Mouse (Mus musculus): ENCODE measurements around the gene Gm38392. TPM values are rescaled to one million over a fixed set of nuclear protein-coding genes. Genes with fewer than 3 reads are reported as not detected.

Gm38392 gene
- polyA plus RNA-seq, 1 experiment from 2014 or later, result 1.0 TPM

DNA sequence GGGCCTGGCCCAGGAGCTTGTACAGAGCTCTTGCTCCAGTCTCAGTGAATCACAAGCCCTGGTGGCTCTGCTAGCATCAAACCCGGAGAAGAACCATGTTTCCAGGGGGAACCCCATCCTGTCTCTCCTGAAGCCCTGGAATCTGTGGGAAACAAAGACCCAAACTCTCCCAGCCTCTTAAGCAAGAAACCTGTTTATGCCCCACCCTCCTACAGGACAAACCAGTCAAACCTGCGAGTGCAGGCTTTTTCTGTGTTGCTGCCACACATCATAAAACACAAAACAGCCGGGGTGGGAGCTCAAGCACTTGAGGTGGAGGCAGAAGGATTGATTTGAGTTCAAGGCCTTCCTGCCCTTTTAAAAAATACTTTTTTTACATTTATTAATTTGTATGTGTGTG is 24.7 kb downstream of the Gm38392 start:
- WGBS (ENCODE audit: insufficient replicate concordance), result 50% methylated on average over 3 of the region's 3 CpGs
- Histone ChIP-seq H3K27me3 (ENCODE audit: insufficient read depth, low read length) (0 out of 2 replicates have a peak, but pooled peaks cover 4% of the 10 kb centered on the region), H3K4me3 (ENCODE audit: low read depth, low read length) (no peak overlapping the region), H3K9me3 (ENCODE audit: low read length) (no peaks in the 10 kb centered on the region), H3K4me2 (ENCODE audit: low read depth, low read length) (no peak overlapping the region), H3K4me1 (ENCODE audit: insufficient read depth) (no peaks in the 10 kb centered on the region), H3K9ac (replicated peaks) (no peak overlapping the region), H3K36me3 (replicated peaks; ENCODE audit: insufficient read depth, low read length) (no peaks in the 10 kb centered on the region), H3K27ac (ENCODE audit: low read depth) (no peak overlapping the region)
- TF ChIP-seq CTCF (IDR thresholded peaks at IDR 0.05; ENCODE audit: low read depth) (no peak), EP300 (IDR thresholded peaks at IDR 0.05; ENCODE audit: low read depth) (no peak)
- DNase-seq, result no peak
- ATAC-seq, result no peak

DNA sequence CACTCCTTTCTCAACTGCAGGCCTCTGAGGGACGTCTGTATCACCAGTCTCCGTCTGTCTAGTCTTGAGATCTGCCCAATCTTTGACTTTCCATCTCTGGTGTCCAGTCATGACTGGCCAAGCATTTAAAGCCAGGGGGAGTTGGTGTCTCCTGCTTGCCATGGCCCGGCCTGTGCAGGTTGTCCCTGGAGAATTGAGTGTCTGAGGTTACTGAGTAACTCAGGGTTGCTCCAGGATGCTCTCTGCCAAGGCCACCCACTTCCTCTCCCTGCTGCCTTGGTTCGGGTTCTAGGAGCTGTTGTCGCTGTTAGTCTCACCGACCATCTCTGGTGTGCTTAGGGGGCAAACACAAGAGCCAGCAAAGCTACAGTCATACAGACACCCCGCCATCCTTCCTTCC is 30.6 kb downstream of the Gm38392 start:
- Histone ChIP-seq H3K27ac (ENCODE audit: low read depth) (no peak overlapping the region), H3K4me2 (ENCODE audit: low read depth, low read length) (no peak overlapping the region), H3K9me3 (ENCODE audit: low read length) (no peaks in the 10 kb centered on the region), H3K27me3 (ENCODE audit: insufficient read depth, low read length) (peaks cover 16% of the 10 kb centered on the region; the same call in 1 of the 2 replicates), H3K4me1 (ENCODE audit: insufficient read depth) (peaks cover 5% of the 10 kb centered on the region; the same call in 1 of the 2 replicates), H3K4me3 (ENCODE audit: low read depth, low read length) (no peak overlapping the region), H3K36me3 (replicated peaks; ENCODE audit: insufficient read depth, low read length) (no peaks in the 10 kb centered on the region), H3K9ac (replicated peaks) (no peak overlapping the region)
- DNase-seq (no peak), ATAC-seq (no peak)
- TF ChIP-seq CTCF (IDR thresholded peaks at IDR 0.05; ENCODE audit: low read depth) (no peak), EP300 (IDR thresholded peaks at IDR 0.05; ENCODE audit: low read depth) (no peak)
- 34% methylated on average over 7 of the region's 7 CpGs for WGBS (ENCODE audit: insufficient replicate concordance)

DNA sequence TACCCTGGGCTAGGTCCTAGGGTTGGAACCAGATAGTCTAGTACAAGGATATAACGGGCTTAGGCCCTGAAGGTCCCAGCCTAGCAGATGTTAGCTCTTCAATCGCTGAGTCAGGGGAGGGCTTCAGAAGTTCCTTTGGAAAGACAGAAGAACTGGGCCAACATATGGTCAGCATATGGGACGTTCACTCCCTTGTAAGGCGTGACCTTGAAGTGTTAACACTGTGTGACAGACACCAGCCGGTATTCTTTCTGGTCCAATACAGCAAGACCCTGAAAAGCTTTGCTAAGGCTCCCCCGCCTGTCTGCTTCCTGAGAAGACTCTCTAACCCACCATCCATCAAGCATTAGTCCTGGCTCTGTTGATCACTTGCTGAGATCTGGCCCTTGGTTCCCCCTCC is 31.1 kb downstream of the Gm38392 start:
- H3K4me3 ChIP-seq (ENCODE audit: low read depth, low read length), result no peak overlapping the region
- H3K27ac ChIP-seq (ENCODE audit: low read depth), result no peak overlapping the region
- H3K9ac ChIP-seq (replicated peaks), result no peak overlapping the region
- DNase-seq, result no peak
- H3K36me3 ChIP-seq (replicated peaks; ENCODE audit: insufficient read depth, low read length), result no peaks in the 10 kb centered on the region
- no peak for ATAC-seq
- no peak for TF ChIP-seq CTCF (IDR thresholded peaks at IDR 0.05; ENCODE audit: low read depth)
- TF ChIP-seq EP300 (IDR thresholded peaks at IDR 0.05; ENCODE audit: low read depth), result no peak
- no peaks in the 10 kb centered on the region for H3K9me3 ChIP-seq (ENCODE audit: low read length)
- peaks cover 5% of the 10 kb centered on the region; the same call in 1 of the 2 replicates for H3K4me1 ChIP-seq (ENCODE audit: insufficient read depth)
- WGBS (ENCODE audit: insufficient replicate concordance), result 63% methylated on average over 6 of the region's 6 CpGs
- peaks cover 16% of the 10 kb centered on the region; the same call in 1 of the 2 replicates for H3K27me3 ChIP-seq (ENCODE audit: insufficient read depth, low read length)
- no peak overlapping the region for H3K4me2 ChIP-seq (ENCODE audit: low read depth, low read length)

DNA sequence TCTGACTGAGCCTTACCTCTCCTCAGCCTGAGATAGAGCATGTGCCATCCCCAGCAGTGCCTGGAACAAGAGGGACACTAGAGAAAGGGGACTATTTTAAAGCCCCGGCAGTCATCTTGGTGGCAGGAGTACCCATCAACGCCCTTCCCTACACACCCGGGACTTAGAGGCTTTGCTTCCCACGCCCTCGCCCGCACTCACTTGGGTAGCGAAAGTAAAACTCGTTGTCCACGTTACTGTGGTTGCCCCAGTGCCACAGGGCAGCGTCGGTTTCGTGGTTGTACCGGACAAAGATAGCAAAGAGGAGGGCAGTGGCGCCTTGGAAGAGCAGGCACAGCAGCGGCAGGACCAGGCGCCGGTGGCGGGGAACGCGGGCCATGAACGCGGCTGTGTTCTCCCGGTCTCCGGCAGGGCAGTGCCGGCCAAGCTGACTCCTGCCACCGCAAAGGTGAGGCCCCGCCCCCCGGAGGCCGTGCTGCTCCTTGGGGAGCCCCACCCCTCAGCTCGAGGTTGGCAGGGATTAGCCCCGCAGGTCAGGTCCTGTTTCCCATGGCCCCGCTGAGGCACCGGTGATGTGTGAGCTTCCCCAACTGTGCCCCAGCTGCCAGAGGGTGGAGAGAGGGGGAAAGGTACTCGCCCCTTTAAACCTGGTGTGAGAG is 32.6 kb downstream of the Gm38392 start, which contains the start of gene Rhbg:
TSS of gene Rhbg (minus strand) at position 442 of the 659 bp plus-strand sequence.
- peak within 1 kb of the TSS; percentile 46 for H3K4me3 ChIP-seq (ENCODE audit: low read depth, low read length)
- peak within 1 kb of the TSS; percentile 82 for H3K4me2 ChIP-seq (ENCODE audit: low read depth, low read length)
- H3K9me3 ChIP-seq (ENCODE audit: low read length), result no peaks in the 10 kb centered on the region
- H3K36me3 ChIP-seq (replicated peaks; ENCODE audit: insufficient read depth, low read length), result no peaks in the 10 kb centered on the region
- ATAC-seq (peak; percentile 57; the same call in 1 of the 2 replicates), DNase-seq (peak; percentile 73)
- H3K27me3 ChIP-seq (ENCODE audit: insufficient read depth, low read length), result peaks cover 16% of the 10 kb centered on the region; the same call in 1 of the 2 replicates
- TF ChIP-seq CTCF (IDR thresholded peaks at IDR 0.05; ENCODE audit: low read depth) (no peak), EP300 (IDR thresholded peaks at IDR 0.05; ENCODE audit: low read depth) (no peak)
- H3K27ac ChIP-seq (ENCODE audit: low read depth), result no peak within 1 kb of the TSS
- 2% methylated on average over 34 of the region's 34 CpGs for WGBS (ENCODE audit: insufficient replicate concordance)
- peaks cover 5% of the 10 kb centered on the region; the same call in 1 of the 2 replicates for H3K4me1 ChIP-seq (ENCODE audit: insufficient read depth)
- H3K9ac ChIP-seq (replicated peaks), result peak within 1 kb of the TSS; percentile 28; the same call in 1 of the 2 replicates

DNA sequence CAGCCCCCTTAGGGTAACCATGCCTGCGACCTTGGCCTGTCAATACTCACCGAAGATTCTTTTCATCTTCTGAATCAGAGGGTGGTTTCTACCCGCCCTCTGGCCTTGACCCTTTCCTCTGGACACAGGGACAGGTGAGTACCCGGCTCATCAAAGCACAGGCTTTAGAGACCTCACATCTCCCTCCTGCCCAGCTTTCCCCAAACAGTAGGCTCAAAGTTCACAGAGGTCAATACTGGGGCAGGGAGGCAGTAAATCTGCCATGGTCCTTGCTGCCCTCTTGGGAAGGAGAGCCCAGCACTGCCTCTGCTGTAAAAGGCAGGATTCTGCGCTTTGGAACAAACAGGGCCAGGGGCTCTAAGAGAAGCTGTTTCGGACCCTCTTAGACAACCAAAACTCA is 34.3 kb downstream of the Gm38392 start:
- Histone ChIP-seq H3K27ac (ENCODE audit: low read depth) (no peak overlapping the region), H3K27me3 (ENCODE audit: insufficient read depth, low read length) (peaks cover 12% of the 10 kb centered on the region; the same call in 1 of the 2 replicates)
- ATAC-seq, result no peak

DNA sequence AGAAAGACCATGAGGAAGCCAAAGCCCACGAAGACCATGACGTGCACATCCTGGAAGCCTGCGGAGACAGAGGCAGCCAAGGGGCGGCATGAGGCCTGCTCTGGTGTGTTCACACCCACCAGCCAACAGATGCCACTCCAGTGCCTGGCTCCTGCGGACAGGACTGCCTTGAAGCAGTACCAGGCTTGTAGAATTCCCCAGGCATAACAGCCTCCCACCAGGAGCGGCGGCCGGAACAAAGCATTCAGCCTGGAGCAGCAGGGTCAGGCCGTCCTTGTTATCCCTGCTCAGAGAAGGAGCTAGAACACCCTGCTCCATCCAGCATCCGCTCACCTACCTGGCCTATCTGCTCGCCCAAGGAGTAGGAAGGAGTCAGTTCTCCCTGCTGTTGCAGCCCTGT is 38.6 kb downstream of the Gm38392 start:
- no peak for ATAC-seq
- WGBS (ENCODE audit: insufficient replicate concordance), result 73% methylated on average over 11 of the region's 11 CpGs

More for the DNA sequence above, 34.3 kb downstream of the Gm38392 start:
- H3K4me1 ChIP-seq (ENCODE audit: insufficient read depth), result peaks cover 5% of the 10 kb centered on the region; the same call in 1 of the 2 replicates
- H3K4me3 ChIP-seq (ENCODE audit: low read depth, low read length), result no peak overlapping the region
- H3K4me2 ChIP-seq (ENCODE audit: low read depth, low read length), result no peak overlapping the region
- no peak overlapping the region for H3K9ac ChIP-seq (replicated peaks)
- WGBS (ENCODE audit: insufficient replicate concordance), result 55% methylated on average over 6 of the region's 6 CpGs
- DNase-seq, result no peak
- H3K36me3 ChIP-seq (replicated peaks; ENCODE audit: insufficient read depth, low read length), result no peaks in the 10 kb centered on the region
- TF ChIP-seq CTCF (IDR thresholded peaks at IDR 0.05; ENCODE audit: low read depth), result no peak
- TF ChIP-seq EP300 (IDR thresholded peaks at IDR 0.05; ENCODE audit: low read depth), result no peak
- no peaks in the 10 kb centered on the region for H3K9me3 ChIP-seq (ENCODE audit: low read length)

More for the DNA sequence above, 38.6 kb downstream of the Gm38392 start:
- Histone ChIP-seq H3K9me3 (ENCODE audit: low read length) (no peaks in the 10 kb centered on the region), H3K4me3 (ENCODE audit: low read depth, low read length) (no peak overlapping the region), H3K36me3 (replicated peaks; ENCODE audit: insufficient read depth, low read length) (no peaks in the 10 kb centered on the region), H3K4me2 (ENCODE audit: low read depth, low read length) (no peak overlapping the region), H3K4me1 (ENCODE audit: insufficient read depth) (no peaks in the 10 kb centered on the region), H3K9ac (replicated peaks) (no peak overlapping the region), H3K27ac (ENCODE audit: low read depth) (no peak overlapping the region), H3K27me3 (ENCODE audit: insufficient read depth, low read length) (peaks cover 5% of the 10 kb centered on the region; the same call in 1 of the 2 replicates)
- no peak for DNase-seq
- TF ChIP-seq CTCF (IDR thresholded peaks at IDR 0.05; ENCODE audit: low read depth) (no peak), EP300 (IDR thresholded peaks at IDR 0.05; ENCODE audit: low read depth) (no peak)

Measured in liver, postnatal 0 days (tissue).